Mouse (Mus musculus) liver, adult (tissue): ENCODE results near the gene Heg1.

Experiments
- GATA4 ChIP-seq: IDR thresholded peaks from 2 replicates; pipeline ENCODE4 v1.6.1; 2014; ENCODE audit warnings: mild to moderate bottlenecking, low read length; ENCODE audit not compliant: insufficient replicate concordance

Heg1 gene

DNA sequence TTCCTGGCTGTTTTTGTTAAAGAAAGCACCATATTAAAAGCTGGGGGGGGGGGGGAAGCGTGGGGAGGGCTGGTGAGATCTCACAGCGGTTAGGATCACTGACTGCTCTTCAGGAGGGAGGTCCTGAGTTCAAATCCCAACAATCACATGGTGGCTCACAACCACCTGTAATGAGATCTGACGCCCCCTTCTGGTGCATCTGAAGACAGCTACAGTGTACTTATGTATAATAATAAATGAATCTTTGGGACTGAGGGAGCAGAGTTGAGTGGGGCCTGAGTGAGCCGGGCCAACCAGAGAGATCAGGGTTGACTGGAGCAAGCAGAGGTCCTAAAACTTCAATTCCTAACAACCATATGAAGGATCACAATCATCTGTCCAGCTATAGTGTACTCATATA is 12.0 kb upstream of the Heg1 start:
- no peak for TF ChIP-seq GATA4

DNA sequence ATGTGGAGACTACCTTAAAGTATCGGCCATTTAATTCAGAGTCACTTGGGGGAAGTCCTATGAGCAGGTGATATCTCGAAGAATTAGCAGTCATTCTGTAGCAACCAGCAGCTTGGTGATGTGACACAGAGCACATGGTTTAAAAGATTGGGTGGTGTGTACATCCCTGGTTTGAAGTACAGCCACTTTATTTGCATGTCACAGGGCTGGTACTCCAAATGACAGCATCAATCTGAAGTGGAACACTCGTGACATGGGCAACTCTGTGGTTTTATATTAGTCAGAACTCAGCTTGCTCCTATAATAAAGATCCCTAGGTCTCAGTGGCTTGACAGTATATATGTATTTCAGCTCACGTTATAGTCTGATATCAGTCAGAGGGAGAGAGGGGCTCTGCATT is 11.5 kb upstream of the Heg1 start:
- no peak for TF ChIP-seq GATA4

DNA sequence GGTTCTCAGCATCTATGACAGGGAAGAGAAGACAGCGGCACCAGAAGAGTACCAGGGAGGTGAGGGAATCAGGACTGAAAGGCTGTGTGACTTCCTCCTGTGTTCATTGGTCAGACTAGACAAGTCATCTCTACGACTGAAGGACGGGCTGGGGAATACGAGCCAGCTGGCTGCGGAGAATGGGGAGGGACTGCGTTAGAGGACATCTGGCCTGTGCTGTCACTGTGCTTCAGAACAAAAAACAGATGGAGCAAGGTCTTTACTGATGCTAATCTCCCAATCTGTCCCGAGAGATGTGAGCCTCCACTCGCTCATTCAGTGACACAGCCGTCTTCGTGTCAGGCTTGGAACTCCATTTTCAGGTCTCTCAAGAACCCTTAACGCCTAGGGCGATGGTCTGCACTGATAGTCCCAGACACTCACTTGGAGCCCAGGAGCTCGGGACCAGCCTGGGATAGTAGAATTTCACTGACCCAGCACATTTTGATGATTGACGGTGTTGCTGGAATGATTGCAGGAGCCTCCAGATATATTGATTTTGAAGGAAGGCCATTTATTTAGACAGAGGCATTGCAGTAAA is 10.6 kb upstream of the Heg1 start:
- no peak for TF ChIP-seq GATA4

DNA sequence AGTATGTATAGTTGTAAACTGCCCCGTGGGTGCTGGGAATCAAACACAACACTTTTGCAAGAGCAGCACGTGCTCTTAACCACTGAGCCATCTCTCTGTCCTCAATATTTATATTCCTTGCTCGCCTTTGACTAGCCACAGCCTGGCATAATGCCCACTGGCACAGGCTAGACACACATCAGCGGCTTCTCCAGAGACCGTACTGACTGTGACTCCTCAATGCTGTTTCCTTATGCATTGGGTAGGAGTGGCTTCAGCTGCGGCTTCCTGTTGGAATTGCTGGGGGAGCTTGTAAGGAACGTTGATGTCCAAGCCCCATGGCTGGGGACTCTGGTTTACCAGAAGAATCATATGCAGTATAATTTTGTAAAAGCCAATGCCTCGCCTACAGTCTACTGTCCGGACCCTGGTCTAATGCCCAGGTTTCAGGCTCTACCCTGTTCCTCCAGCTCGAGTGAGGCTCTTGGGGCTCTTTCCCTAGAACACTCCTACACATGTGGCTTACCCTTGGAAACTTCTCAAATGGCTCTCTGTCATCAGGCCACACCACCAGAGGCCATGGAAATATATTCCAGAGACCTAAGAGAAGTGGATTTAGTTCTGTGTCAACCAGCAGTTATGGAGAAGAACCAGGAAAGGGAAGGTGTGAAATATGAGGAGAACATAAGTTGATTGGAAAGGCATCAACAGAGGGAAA is 8.9 kb upstream of the Heg1 start:
- no peak for TF ChIP-seq GATA4

DNA sequence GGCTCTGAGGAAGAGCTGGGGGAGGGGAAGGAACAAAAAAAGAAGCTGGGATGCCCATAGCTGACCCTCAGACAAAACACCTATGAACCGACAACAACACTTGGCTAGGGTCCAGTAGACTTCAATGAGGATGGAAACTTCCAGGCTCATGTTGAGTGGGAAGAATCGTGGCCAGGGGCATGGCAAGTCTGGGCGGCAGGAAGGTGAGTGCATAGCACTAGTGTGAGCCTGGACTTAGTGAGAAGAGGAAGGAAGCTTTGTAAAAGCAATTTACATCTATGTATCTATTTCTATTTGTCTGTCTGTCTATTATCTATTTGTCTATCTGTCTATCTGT is 8.4 kb upstream of the Heg1 start:
- no peak for TF ChIP-seq GATA4

DNA sequence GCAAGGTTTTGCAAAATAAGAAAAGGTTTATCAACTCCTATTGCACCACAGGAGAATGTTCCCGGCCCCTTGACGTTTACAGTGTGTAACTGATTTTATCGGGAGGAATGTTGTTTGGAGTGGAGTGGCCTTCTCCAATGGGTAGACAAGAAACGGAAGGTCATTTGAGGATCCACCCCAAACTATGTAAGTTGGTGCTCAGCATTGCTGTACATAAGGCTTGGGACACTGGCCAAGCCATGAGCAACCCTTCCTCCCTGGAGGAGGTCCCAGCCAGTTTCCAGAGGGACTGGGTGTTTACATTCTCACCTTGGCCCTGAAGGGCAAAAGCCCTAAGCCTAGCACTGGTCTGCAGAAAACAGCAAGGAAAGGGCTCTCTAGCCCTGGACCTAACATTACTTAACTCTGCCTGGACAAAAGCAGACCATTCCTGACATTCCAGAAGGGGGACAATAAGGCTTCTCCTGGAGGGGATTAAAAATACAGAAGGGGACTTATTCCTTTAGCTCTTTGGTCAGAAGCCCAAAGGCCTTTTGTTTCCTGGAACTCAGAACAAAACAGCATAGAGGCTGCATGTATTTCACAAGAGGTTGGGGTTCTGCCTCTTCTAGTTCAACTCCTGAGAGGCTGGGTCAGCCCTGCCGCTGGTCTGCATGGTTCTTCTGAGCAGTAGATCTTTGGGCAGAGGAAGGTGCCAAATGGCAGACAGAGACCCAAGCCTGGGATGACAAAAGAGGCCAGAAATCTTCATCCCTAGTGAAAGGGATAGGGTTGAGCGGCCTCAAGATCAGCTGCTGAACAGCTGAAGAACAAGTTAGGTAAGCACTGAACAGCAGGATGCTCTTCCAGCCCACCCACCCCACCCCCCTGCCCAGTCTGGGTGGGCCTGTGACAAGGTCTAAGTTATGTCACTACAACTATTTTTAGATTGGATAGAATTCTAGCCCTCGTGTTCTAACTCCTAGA is 7.5 kb upstream of the Heg1 start:
- peak; percentile 31; the same call in 1 of the 2 replicates for TF ChIP-seq GATA4

DNA sequence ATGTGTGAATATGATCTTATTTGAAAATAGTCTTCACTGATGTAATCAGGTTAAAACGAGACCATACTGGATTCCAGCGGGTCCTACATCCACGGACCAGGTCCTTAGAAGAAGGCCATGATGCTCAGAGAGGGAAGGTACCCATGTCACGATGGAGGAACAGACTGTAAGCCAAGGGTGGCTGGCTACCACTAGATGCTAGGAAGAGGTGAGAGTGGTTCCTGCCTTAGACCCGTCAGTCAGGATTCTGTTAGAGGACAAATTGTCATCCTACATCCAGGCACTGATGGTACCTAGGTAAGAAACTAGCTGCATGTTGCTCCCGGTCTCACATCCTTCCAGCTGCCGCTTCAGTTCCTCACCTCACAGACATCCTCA is 6.9 kb upstream of the Heg1 start:
- no peak for TF ChIP-seq GATA4

DNA sequence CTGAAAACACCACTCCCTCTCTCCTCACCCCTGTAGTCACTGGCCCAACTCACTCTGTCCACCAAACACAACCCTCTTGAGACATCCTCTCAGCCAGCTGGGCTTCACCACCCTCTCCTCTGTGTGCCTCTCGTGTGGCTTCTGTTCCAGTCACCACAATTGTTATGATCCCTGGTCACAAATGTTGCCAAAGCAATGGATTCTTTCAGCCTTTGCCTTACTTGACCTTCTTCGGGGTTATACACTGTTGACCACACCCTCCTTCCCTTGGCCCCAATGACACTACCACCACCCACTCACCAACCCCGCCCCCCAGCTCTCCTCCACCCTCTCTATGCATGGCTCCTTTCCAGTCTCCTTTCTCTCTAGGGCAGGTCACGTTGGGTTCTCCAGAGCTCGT is 6.3 kb upstream of the Heg1 start:
- no peak for TF ChIP-seq GATA4

DNA sequence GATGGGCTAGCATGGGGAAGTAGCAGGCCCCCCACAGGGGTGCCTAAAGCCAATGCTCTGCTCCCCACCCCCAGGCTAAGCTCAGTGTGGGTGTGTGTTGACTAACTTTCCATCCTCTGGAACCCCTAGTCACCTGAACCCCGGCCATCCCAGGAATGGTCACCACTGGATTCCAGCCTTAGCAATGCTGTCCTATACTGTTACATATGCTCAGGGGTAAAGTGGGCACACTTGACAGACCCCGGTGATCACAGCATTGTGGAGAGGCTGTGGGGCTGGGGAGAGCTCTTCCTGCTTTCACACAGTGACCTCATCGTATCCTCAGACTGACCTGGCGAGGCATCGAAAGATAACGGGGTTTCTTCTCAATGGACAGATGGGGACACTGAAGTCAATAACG is 3.9 kb upstream of the Heg1 start:
- TF ChIP-seq GATA4: no peak

DNA sequence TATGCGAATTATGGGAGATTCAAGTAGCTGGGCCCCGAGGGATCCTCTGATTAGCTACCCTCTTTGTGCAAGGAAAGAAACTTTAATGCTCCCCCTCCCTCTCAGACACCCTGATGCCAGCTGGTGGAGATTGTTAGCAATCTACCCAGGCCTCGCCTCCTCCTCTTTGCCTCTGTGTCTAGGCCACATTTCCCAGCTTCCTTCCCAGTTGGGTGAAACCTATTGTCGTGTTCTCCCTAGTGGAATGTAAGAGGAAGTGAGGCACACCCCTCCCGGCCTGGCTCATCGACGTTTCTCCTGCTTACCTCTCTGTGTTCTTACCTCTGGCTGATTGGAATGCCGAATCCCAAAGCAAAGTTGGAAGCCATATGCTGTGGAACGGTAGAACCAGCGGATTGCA is 3.4 kb upstream of the Heg1 start:
- no peak for TF ChIP-seq GATA4

DNA sequence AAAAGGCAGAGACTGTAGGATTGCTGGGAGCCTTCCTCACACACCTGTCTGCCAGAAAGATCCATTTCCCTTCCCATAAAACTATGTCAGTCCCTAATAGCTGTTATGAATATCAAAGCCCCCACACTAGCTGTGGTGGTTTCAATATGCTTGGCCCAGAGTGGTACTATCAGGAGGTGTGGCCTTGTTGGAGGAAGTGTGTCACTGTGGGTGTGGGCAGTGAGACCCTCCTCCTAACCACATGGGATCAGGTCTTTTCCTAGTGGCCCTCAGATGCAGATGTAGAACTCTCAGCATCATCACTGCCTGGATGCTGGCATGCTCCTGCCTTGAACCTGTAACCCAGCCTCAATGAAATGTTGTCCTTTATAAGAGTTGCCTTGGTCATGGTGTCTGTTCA is 2.5 kb upstream of the Heg1 start:
- no peak for TF ChIP-seq GATA4

DNA sequence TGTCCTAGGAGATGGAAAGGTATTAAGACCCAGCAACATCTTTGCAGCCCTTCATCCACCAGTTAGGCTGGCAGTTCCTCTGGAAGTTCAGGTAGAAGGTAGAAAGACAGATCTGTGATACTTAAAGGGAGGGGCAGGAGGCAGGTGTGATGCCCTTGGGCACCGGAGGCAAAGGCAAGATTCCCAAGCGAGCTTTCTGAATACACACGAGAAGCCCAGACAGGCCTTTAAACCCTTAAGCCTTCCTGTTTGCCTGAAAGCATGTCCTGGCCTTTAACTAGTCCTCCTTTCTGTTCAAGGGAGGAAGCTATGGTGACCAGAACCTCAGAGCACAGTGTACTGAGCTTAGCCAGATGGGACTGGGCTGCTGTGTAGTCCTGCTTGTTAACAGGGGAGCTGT is 1.5 kb upstream of the Heg1 start:
- TF ChIP-seq GATA4: no peak

DNA sequence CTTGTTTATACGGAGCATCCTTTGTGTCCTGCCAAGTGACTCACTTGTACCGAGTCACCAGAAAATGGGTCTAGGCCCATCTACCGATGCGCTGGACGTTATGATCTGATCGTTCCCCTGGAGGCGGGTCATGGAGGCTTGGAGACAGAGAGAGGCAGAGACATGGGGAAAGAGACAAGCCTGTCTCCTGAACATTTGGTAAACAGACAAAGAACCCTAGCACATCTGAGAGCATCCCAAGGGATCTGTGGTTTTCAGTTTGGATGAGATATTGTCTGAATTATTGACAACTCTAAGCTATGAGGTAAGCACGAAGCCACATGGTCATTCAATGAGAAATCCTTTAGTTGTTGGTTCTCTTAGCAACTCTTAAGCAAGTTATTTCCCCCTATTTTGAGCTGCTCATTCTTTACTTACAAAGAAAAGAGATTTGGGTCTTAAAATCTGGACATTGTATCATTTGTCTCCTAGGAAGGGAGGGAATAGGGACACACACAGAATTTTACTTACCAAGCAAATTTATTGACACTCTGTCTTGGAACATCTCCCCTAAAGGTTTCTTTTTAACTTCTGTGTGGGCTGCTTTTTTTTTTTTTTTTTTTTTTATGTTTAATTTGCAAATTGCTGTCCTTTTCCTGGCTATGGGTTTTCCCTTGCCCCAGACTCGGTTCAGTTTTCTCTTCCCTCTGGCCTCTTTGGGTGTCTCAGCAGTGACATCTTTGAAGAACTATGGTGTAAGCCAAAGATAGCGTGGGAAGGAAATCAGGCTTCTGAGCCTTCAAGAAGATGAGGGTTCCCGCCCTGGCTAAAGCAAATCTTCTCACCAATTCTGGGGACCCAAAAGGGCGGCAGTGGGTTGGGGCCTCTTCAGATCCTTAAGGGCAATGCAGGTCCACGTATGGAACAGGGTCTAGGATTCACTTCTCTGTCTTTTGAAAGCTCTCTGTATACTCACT is 686 bp upstream of the Heg1 start:
- TF ChIP-seq GATA4: no peak

DNA sequence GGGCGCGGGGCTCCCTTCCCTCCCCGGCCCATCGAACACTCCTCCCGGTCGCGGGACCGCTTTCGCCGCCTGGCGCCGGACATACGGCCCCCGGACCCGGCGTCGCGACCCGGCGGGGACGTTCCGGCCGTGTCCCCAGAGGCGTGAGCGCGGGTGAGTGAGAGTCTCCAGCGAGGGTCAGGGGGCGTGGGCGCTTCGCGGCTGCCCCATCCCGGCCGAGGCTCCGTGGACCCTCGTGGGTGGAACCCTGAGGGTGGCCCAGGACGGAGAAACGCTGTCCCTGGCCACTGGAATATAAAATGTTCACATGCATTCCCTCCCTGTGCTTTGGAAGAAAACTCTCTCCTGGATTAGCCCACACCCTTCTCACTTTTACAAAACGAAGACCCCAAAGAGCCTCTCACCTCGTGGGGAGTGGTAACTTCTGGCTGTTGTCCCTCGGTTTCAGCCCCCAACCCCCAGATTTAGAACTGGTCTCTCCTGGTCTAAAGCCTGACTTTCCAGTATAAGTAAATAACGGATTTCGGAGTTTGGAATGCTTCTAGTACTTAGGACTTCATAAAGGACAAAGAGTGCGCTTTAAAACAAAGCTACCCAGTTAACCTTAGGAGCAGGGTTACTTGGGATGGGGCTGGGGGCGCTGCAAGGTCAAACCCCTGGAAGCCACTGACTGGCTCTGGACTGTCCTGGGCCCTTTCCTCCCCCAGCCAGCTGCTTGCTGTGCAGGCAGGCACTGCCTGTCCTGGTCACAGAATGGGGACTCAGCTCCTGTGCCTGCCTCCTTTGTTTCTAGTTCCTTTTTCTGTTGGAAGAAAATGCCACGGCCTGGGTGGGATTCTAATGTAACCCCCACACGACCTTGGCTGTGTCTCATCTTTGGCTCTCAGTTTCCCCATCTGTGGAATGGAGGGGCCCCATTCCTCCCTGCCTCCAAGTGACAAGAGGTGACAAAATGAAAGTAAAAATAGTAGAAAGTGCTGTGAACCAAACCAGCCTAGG is 832 bp downstream of the Heg1 start:
- TF ChIP-seq GATA4: no peak
